25 mouse cellular contexts compared by ENCODE assay signal in the genomic region with DNA sequence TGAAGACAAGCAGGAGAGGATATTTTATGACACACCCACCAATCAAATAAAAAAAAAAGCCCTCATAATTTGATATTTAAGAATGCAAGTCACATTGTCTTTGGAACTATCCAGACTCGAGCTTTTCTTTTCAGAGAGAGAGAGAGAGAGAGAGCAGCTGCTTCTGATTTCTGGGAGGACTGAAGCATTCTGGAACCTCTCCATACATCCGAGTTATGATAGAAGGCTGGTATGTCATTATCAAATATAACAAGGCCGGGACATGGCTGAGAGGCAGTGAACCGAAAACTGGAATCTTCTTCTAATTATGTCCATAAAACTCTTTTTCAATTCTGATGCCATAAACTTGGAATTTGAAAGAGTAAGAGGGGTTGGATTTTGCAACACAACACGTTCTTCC.
"Had no signal": no experiment of that assay in that cellular context is flagged by ENCODE, and none has a peak within 500 bp of the region (broad histone marks: within the 10 kb centered on the region; RNA-seq: fewer than 3 reads in every experiment).

No protein-coding gene starts in this region.

- H3K4me1 ChIP-seq: heart, embryonic 13.5 days; heart, embryonic 15.5 days; kidney, embryonic 15.5 days; limb, embryonic 12.5 days; limb, embryonic 15.5 days; liver, embryonic 13.5 days had no signal

- H3K4me2 ChIP-seq: heart, embryonic 11.5 days; heart, embryonic 13.5 days; heart, embryonic 15.5 days; hindbrain, embryonic 13.5 days; hindbrain, embryonic 15.5 days; kidney, embryonic 15.5 days; limb, embryonic 12.5 days; limb, embryonic 15.5 days; liver, embryonic 13.5 days had no signal

- H3K9ac ChIP-seq: heart, embryonic 13.5 days; heart, embryonic 15.5 days; hindbrain, embryonic 13.5 days; hindbrain, embryonic 15.5 days; kidney, embryonic 15.5 days; limb, embryonic 12.5 days; limb, embryonic 15.5 days; liver, embryonic 13.5 days had no signal

- H3K9me3 ChIP-seq: heart, embryonic 15.5 days; hindbrain, embryonic 15.5 days; kidney, embryonic 15.5 days; limb, embryonic 15.5 days; liver, embryonic 13.5 days had no signal

- H3K4me3 ChIP-seq: heart, adult 2 months; heart, embryonic 13.5 days; heart, embryonic 15.5 days; hindbrain, embryonic 13.5 days; hindbrain, embryonic 15.5 days; kidney, embryonic 15.5 days; limb, embryonic 12.5 days; limb, embryonic 15.5 days; liver, embryonic 13.5 days had no signal

- H3K27ac ChIP-seq: heart, adult 2 months; heart, embryonic 13.5 days; heart, embryonic 15.5 days; hindbrain, embryonic 13.5 days; hindbrain, embryonic 15.5 days; hindbrain, postnatal 0 days; kidney, embryonic 15.5 days; kidney, postnatal 0 days; limb, embryonic 12.5 days; limb, embryonic 15.5 days; liver, embryonic 13.5 days had no signal

- DNase-seq: gastrocnemius, postnatal 14 days; gastrocnemius, postnatal 36 days; heart, adult 2 months; heart, postnatal 14 days; heart, postnatal 36 days; kidney, adult 11 months; kidney, adult 2 months; kidney, adult 9 months; kidney, postnatal 14 days; kidney, postnatal 36 days; layer of hippocampus, adult 9-11 months; layer of hippocampus, postnatal 36 days; left cerebral cortex, postnatal 4 days; liver, embryonic 13.5 days had no signal

- H3K36me3 ChIP-seq: heart, embryonic 13.5 days; heart, embryonic 15.5 days; hindbrain, embryonic 13.5 days; hindbrain, embryonic 15.5 days; kidney, embryonic 15.5 days; limb, embryonic 12.5 days; limb, embryonic 15.5 days; liver, embryonic 13.5 days had no signal

- H3K27me3 ChIP-seq: heart, embryonic 15.5 days; hindbrain, embryonic 15.5 days; kidney, embryonic 15.5 days; limb, embryonic 12.5 days had no signal

- ATAC-seq: hindbrain, postnatal 0 days; intestine, embryonic 16.5 days had no signal
